Mouse (Mus musculus) mesoderm, embryonic 11.5 days (tissue): Measurements from ENCODE around the gene Rtca.

Source experiments
- DNase-seq: peaks from one replicate; pipeline ENCODE4 v3.0.0-alpha.2; 2012; ENCODE audit warnings: low read depth, low spot score

The Rtca gene

GRCm38 (mm10) chr3:116476686-116477298 lies 31.2 kb downstream of the Rtca start:
- no peak for DNase-seq

GRCm38 (mm10) chr3:116474602-116475001 lies 33.4 kb downstream of the Rtca start:
- no peak for DNase-seq

GRCm38 (mm10) chr3:116465709-116466108 lies 42.3 kb downstream of the Rtca start:
- no peak for DNase-seq

GRCm38 (mm10) chr3:116464318-116464717 lies 43.7 kb downstream of the Rtca start:
- no peak for DNase-seq

GRCm38 (mm10) chr3:116461053-116461452 lies 47.0 kb downstream of the Rtca start:
- no peak for DNase-seq

GRCm38 (mm10) chr3:116454529-116454928 lies 53.5 kb downstream of the Rtca start:
- DNase-seq: no peak

- no peak for DNase-seq
Observed at GRCm38 (mm10) chr3:116450741-116451140, 57.3 kb downstream of the Rtca start.

- no peak for DNase-seq
Observed at GRCm38 (mm10) chr3:116444327-116444726, 63.7 kb downstream of the Rtca start.

GRCm38 (mm10) chr3:116442788-116443187 lies 65.2 kb downstream of the Rtca start:
- no peak for DNase-seq

GRCm38 (mm10) chr3:116441518-116442205 lies 66.3 kb downstream of the Rtca start:
- no peak for DNase-seq

- DNase-seq: no peak
Observed at GRCm38 (mm10) chr3:116440066-116440997, 67.7 kb downstream of the Rtca start.
